Mouse (Mus musculus): Measurements from ENCODE around the gene Ap3b1. TPM values are rescaled to one million over a fixed set of nuclear protein-coding genes. Genes with fewer than 3 reads are reported as not detected.

Ap3b1 gene
- polyA plus RNA-seq, 1 experiment from 2014 or later = 39.0 TPM

DNA sequence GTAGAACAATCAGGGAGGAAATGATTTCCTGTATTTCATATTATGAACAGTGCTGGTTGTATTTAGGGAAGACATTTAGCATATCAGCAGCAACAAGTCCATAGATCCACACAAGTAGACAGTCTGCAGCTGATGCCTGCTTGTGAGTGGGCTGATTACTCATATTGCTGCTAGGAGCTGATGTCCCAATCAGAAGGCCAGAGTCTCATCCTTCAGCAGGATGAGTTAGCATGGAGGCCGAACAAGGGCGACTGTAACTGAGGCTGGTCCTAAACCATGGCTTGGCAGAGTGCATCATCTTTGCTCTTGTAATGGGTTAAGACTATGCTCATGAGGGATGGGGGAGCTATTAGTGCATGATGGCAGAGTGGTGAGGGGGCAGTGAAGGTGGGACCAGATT is 9.1 kb downstream of the Ap3b1 start:
- ATAC-seq (ENCODE audit: low FRiP score) = no peak
- no peak overlapping the region for H3K9ac ChIP-seq (ENCODE audit: low read length)
- H3K36me3 ChIP-seq (ENCODE audit: control insufficient read depth, insufficient read depth, low read length) = no peaks in the 10 kb centered on the region
- H3K4me1 ChIP-seq (ENCODE audit: control insufficient read depth, insufficient read depth, low read length) = no peaks in the 10 kb centered on the region
- WGBS = 97% methylated on average over 2 of the region's 2 CpGs
- no peaks in the 10 kb centered on the region for H3K9me3 ChIP-seq (ENCODE audit: control insufficient read depth, low read length)
- H3K4me2 ChIP-seq = no peak overlapping the region
- DNase-seq (ENCODE audit: low spot score, missing footprints) = no peak
- H3K27me3 ChIP-seq (ENCODE audit: control insufficient read depth, insufficient read depth, low read length) = no peaks in the 10 kb centered on the region
- H3K27ac ChIP-seq (ENCODE audit: low read depth, low read length) = no peak overlapping the region
- no peak overlapping the region for H3K4me3 ChIP-seq (ENCODE audit: low read depth, low read length)

DNA sequence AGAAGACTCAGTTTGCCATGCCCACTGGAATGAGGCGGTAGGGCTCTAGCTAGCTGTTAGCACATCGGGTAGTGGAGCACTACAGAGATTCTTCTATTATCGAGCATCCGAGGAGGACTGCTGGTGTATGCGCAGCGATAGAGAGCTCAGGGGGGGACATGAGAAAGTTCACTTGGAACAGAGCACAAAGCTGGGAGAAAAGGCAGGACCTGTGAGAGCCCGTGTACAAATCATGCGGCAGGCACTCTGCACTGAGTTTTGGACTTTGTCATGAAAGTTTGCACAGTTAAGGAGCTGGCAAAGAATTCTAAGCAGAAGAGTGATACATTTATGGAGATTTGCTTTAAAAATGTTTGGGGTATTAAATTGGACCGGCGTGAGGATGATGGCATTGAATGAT is 11.8 kb downstream of the Ap3b1 start:
- Histone ChIP-seq H3K4me2 (no peak overlapping the region), H3K27ac (ENCODE audit: low read depth, low read length) (no peak overlapping the region), H3K4me1 (ENCODE audit: control insufficient read depth, insufficient read depth, low read length) (no peaks in the 10 kb centered on the region), H3K9me3 (ENCODE audit: control insufficient read depth, low read length) (no peaks in the 10 kb centered on the region), H3K27me3 (ENCODE audit: control insufficient read depth, insufficient read depth, low read length) (no peaks in the 10 kb centered on the region), H3K36me3 (ENCODE audit: control insufficient read depth, insufficient read depth, low read length) (no peaks in the 10 kb centered on the region), H3K9ac (ENCODE audit: low read length) (no peak overlapping the region), H3K4me3 (ENCODE audit: low read depth, low read length) (no peak overlapping the region)
- WGBS = 95% methylated on average over 10 of the region's 10 CpGs
- no peak for ATAC-seq (ENCODE audit: low FRiP score)
- DNase-seq (ENCODE audit: low spot score, missing footprints) = no peak

DNA sequence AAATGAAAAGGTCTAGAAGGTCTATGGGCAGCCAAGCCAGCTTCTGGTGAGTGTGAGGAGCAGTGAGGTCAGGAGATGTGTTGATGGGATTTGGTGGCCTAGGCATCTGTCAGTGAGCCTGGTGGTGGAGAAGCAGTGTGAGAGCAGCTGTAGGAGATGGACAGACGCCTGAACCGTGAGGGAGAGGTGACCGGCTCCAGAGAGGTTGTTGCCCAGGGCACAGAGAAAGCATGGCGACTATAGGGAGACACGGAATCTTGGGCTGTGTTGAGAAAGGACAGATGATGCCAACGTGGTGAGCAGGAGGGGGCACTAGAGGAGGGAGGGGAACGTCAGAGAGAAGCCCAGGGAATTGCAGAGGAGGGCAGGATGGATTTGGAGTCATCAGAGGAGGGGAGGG is 13.3 kb downstream of the Ap3b1 start:
- DNase-seq (ENCODE audit: low spot score, missing footprints) = no peak
- Histone ChIP-seq H3K27ac (ENCODE audit: low read depth, low read length) (no peak overlapping the region), H3K9me3 (ENCODE audit: control insufficient read depth, low read length) (no peaks in the 10 kb centered on the region), H3K36me3 (ENCODE audit: control insufficient read depth, insufficient read depth, low read length) (no peaks in the 10 kb centered on the region), H3K4me3 (ENCODE audit: low read depth, low read length) (no peak overlapping the region), H3K4me1 (ENCODE audit: control insufficient read depth, insufficient read depth, low read length) (no peaks in the 10 kb centered on the region), H3K9ac (ENCODE audit: low read length) (no peak overlapping the region), H3K27me3 (ENCODE audit: control insufficient read depth, insufficient read depth, low read length) (no peaks in the 10 kb centered on the region), H3K4me2 (no peak overlapping the region)
- ATAC-seq (ENCODE audit: low FRiP score) = no peak
- WGBS = 71% methylated on average over 7 of the region's 7 CpGs

DNA sequence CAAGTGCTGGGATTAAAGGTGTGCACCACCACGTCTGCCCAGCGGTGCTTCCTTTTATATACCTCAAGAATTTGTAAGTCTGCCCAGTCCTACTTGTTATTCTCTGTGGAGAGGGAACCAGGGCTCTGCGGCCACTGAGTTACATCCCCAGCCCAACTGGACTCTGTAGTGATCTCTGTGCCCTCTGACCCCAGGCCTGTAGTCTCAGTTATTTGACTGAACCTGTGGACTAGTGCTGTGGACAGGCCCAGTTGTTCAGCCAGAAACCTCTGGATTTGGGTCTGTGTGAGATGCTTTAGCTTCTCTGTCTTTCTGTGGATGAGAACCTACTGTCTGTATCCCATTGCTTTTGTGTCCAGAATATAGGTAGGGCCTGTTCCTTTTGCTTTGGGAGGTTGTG is 15.4 kb downstream of the Ap3b1 start:
- no peak overlapping the region for H3K4me3 ChIP-seq (ENCODE audit: low read depth, low read length)
- no peaks in the 10 kb centered on the region for H3K9me3 ChIP-seq (ENCODE audit: control insufficient read depth, low read length)
- H3K4me1 ChIP-seq (ENCODE audit: control insufficient read depth, insufficient read depth, low read length) = no peaks in the 10 kb centered on the region
- no peak for ATAC-seq (ENCODE audit: low FRiP score)
- H3K36me3 ChIP-seq (ENCODE audit: control insufficient read depth, insufficient read depth, low read length) = no peaks in the 10 kb centered on the region
- H3K9ac ChIP-seq (ENCODE audit: low read length) = no peak overlapping the region
- 97% methylated on average over 3 of the region's 3 CpGs for WGBS
- H3K27ac ChIP-seq (ENCODE audit: low read depth, low read length) = no peak overlapping the region
- no peak for DNase-seq (ENCODE audit: low spot score, missing footprints)
- H3K27me3 ChIP-seq (ENCODE audit: control insufficient read depth, insufficient read depth, low read length) = no peaks in the 10 kb centered on the region
- no peak overlapping the region for H3K4me2 ChIP-seq

DNA sequence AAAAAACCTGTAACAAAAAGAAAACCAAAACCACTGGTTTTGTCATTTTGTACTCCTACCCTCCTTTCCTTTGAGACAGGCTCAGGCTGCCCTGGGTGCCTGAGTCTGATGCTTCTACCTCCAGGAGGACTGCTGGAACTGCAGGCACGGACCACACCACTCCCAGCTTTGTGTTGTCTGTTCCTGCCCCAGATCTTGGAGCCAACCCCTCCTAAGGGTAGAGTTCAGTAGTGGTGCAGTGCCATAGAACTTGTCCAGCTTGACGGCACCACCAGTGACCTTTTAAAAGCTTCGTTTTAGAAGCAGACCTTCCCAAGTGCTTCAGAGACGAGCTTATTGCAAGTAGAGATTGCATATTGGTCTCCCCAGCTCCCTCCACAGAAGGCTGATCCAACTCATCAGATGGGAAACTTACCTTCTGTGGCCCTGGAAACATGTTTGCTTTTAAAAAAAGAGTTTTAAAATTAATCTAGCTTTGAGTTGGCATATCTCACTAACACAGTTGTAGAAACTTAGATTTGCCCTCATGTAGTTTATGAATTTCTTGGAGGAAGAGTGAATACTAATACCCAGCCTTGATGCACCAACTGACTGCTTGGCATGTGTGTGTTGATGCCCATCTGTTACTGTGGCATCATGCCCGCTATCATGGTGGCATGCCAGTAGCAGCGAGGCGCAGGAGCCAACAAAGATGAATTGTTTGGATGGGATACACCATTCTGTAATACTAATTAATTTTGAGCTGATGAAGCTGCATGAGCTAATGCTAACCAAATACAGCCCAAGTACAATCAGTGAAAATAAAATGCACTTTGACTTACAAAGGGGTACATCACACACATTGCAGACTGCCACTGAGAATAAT is 17.0 kb downstream of the Ap3b1 start:
- 90% methylated on average over 7 of the region's 7 CpGs for WGBS
- Histone ChIP-seq H3K9ac (ENCODE audit: low read length) (no peak overlapping the region), H3K27me3 (ENCODE audit: control insufficient read depth, insufficient read depth, low read length) (no peaks in the 10 kb centered on the region), H3K27ac (ENCODE audit: low read depth, low read length) (no peak overlapping the region), H3K4me2 (no peak overlapping the region), H3K9me3 (ENCODE audit: control insufficient read depth, low read length) (no peaks in the 10 kb centered on the region), H3K4me1 (ENCODE audit: control insufficient read depth, insufficient read depth, low read length) (no peaks in the 10 kb centered on the region), H3K36me3 (ENCODE audit: control insufficient read depth, insufficient read depth, low read length) (no peaks in the 10 kb centered on the region), H3K4me3 (ENCODE audit: low read depth, low read length) (no peak overlapping the region)
- DNase-seq (ENCODE audit: low spot score, missing footprints) = no peak
- no peak for ATAC-seq (ENCODE audit: low FRiP score)

DNA sequence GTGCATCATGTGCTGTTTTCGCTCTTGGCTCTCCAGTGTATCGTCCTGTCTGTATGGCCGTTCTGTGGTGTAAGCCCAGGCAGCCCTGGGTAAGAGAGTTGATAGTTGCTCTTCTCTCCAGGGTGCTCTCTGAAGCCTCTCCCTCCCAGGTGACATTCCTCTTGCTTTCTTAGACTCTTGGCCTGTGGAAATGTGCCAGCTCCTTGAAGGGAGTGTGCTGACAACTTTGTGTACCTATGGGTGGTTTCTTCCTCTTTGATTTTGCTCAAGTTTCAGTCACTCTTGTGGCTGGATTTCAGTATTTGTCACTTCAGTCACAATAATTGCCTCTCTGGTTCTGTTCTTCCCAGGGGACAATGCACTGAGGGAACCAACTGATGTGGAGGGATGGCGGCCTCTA is 20.2 kb downstream of the Ap3b1 start:
- ATAC-seq (ENCODE audit: low FRiP score) = no peak
- H3K4me2 ChIP-seq = no peak overlapping the region
- H3K9ac ChIP-seq (ENCODE audit: low read length) = no peak overlapping the region
- no peaks in the 10 kb centered on the region for H3K36me3 ChIP-seq (ENCODE audit: control insufficient read depth, insufficient read depth, low read length)
- H3K4me3 ChIP-seq (ENCODE audit: low read depth, low read length) = no peak overlapping the region
- H3K27ac ChIP-seq (ENCODE audit: low read depth, low read length) = no peak overlapping the region
- no peak for DNase-seq (ENCODE audit: low spot score, missing footprints)
- no peaks in the 10 kb centered on the region for H3K9me3 ChIP-seq (ENCODE audit: control insufficient read depth, low read length)
- no peaks in the 10 kb centered on the region for H3K27me3 ChIP-seq (ENCODE audit: control insufficient read depth, insufficient read depth, low read length)
- 85% methylated on average over 4 of the region's 4 CpGs for WGBS
- H3K4me1 ChIP-seq (ENCODE audit: control insufficient read depth, insufficient read depth, low read length) = no peaks in the 10 kb centered on the region

DNA sequence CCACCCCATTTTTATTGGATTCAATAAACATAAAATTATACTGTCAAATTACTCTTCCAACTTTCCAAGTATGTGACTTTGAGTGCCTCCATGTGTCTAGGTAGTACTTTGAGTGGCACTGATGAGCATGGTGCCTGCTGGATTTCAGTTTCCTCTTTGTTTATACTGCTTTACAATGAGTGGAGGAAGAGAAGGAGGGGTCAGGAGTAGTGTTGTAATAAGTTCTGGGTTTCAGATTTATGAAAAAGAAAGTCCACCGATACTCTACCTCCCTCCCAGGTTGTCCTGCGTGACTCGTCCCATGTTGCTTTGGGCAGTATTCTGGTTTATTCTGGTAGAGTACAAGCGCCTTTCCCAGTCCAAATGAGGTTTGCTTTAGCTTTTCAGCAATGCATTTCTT is 22.7 kb downstream of the Ap3b1 start:
- Histone ChIP-seq H3K36me3 (ENCODE audit: control insufficient read depth, insufficient read depth, low read length) (no peaks in the 10 kb centered on the region), H3K9me3 (ENCODE audit: control insufficient read depth, low read length) (no peaks in the 10 kb centered on the region), H3K27ac (ENCODE audit: low read depth, low read length) (no peak overlapping the region), H3K4me2 (no peak overlapping the region), H3K4me3 (ENCODE audit: low read depth, low read length) (no peak overlapping the region), H3K9ac (ENCODE audit: low read length) (no peak overlapping the region), H3K4me1 (ENCODE audit: control insufficient read depth, insufficient read depth, low read length) (no peaks in the 10 kb centered on the region), H3K27me3 (ENCODE audit: control insufficient read depth, insufficient read depth, low read length) (no peaks in the 10 kb centered on the region)
- WGBS = 87% methylated on average over 4 of the region's 4 CpGs
- DNase-seq (ENCODE audit: low spot score, missing footprints) (no peak), ATAC-seq (ENCODE audit: low FRiP score) (no peak)

DNA sequence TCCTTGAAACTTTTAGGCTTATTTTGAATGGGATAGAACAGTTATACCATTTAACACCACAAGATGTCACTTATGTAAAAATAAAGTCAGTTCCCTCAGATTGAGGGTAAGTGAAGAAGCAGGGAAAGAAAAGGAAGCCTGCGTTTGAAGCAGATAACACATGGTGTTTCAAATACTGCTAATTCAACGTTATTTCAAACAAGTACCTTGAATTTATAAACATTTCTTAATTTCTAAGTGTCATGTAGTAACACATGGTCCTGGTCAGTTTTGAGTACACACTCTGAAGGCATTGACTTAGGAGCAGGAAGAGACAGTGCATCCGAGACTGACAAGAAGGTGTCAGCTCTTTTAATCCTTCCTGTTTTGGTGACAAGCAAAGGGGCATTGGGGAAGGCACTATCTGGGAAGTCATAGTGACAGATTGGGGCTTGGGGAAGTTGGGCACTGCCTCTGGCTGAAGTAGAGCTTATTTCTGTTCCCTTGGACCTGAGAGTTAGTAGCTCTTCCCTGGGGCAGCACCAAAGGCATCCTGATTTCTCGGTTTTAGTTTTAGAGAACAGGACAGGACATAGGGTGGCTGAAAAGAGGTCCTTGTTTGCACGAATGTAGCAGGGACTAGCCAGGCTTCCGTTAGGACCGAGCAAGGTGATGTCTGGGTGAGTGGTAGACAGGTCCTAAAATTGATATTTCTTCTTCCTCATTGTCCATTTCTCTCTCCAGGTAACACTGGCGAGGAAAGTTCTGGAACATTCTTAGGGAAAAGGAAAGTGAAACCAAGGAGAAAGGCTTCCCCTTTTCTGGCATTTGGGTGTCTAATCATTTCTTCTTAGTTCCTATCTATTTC is 23.3 kb downstream of the Ap3b1 start:
- Histone ChIP-seq H3K9ac (ENCODE audit: low read length) (no peak overlapping the region), H3K36me3 (ENCODE audit: control insufficient read depth, insufficient read depth, low read length) (no peaks in the 10 kb centered on the region), H3K9me3 (ENCODE audit: control insufficient read depth, low read length) (no peaks in the 10 kb centered on the region), H3K4me2 (no peak overlapping the region), H3K4me1 (ENCODE audit: control insufficient read depth, insufficient read depth, low read length) (no peaks in the 10 kb centered on the region), H3K4me3 (ENCODE audit: low read depth, low read length) (no peak overlapping the region), H3K27me3 (ENCODE audit: control insufficient read depth, insufficient read depth, low read length) (no peaks in the 10 kb centered on the region), H3K27ac (ENCODE audit: low read depth, low read length) (no peak overlapping the region)
- peak; percentile 65 for DNase-seq (ENCODE audit: low spot score, missing footprints)
- 76% methylated on average over 8 of the region's 8 CpGs for WGBS
- no peak for ATAC-seq (ENCODE audit: low FRiP score)

DNA sequence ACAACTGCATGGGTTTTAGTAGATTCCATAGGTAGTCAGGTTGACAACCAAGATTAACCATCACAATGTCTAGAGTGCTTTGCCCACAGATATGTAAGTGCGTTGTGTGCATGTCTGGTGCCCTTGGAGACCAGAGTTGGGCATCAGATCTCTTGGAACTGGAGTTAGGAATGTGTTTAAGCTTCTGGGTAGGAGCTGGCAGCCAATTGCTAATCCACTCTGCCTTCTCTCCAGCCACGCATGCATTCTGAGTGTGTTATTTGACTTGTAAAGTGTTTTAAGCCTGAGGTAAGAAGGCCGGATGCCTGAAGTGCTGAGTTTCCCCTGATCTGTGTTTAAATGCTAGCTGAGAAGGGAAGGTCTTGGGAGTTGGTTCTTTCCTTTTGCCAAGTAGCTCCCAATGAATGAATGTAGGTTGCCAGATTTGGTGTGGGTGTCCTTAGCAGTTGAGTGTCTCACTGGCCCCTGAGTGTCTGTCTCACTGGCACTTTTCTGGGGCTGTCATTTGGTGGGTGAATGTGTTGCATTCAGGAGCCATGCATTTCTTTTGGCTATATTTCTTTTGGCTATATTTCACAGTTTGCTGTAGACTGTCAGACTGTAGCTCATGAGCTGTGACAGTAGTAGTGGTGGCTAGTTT is 26.3 kb downstream of the Ap3b1 start:
- no peaks in the 10 kb centered on the region for H3K36me3 ChIP-seq (ENCODE audit: control insufficient read depth, insufficient read depth, low read length)
- ATAC-seq (ENCODE audit: low FRiP score) = no peak
- peak; percentile 69 for DNase-seq (ENCODE audit: low spot score, missing footprints)
- no peaks in the 10 kb centered on the region for H3K9me3 ChIP-seq (ENCODE audit: control insufficient read depth, low read length)
- H3K27ac ChIP-seq (ENCODE audit: low read depth, low read length) = no peak overlapping the region
- 76% methylated on average over 3 of the region's 3 CpGs for WGBS
- no peak overlapping the region for H3K9ac ChIP-seq (ENCODE audit: low read length)
- no peak overlapping the region for H3K4me2 ChIP-seq
- no peak overlapping the region for H3K4me3 ChIP-seq (ENCODE audit: low read depth, low read length)
- H3K4me1 ChIP-seq (ENCODE audit: control insufficient read depth, insufficient read depth, low read length) = no peaks in the 10 kb centered on the region
- no peaks in the 10 kb centered on the region for H3K27me3 ChIP-seq (ENCODE audit: control insufficient read depth, insufficient read depth, low read length)
